Mouse (Mus musculus) gastrocnemius, postnatal 4 days (tissue): ENCODE data around the gene Gpc6. TPM values are rescaled to one million over a fixed set of nuclear protein-coding genes. Genes with fewer than 3 reads are reported as not detected.

Source experiments
- DNase-seq, 2 experiments: peaks; one replicate each; pipeline ENCODE4 v3.0.0; 2021 to 2022; ENCODE audit warnings: low spot score in 2 of 2, mixed read lengths in 2 of 2
- total RNA-seq, 2 experiments: library from RNA; stranded (reverse); gene quantifications; 2 replicates each; pipeline ENCODE4 v1.2.3; 2021

Gpc6 gene
- total RNA-seq, 2 experiments from 2014 or later, result 23.6 to 26.7 TPM

DNA sequence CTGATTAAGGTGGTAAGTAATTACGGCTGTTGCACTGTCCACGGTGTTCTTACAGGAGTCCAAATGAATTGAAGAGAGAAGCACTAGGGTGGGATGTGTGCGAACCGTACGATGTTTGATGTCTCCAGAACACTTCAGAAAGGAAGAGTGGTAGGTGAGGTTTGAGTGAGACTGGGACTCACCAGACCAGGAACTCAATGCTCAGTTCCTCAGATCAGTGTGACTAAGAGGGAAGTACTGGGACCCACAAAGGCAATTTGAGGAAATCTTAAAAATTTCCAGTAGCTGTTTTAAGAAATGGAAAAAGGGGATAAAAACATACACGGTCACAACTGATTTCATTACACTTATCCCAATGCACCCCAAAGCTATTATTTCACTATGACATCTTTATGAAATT, 764.7 kb downstream of the Gpc6 start:
- no peak for DNase-seq

DNA sequence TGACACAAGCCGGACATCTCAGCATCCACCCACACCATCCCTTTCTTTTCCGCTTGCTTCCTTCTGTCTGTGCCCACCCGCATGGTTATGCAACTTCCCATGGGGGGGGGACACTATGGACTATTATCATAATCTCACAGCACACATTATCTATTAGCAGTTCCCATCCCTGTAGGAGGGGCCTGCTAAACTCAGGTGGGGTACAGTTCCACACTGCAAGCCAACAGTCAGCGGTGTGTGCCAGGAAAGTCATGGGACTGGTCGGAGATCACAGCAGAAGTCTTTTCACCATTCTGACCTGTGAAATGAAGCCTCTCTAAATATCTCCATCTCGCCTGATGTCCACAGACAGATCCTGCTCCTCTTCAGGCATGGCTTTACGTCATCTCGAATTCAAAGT, 770.5 kb downstream of the Gpc6 start:
- no peak for DNase-seq

DNA sequence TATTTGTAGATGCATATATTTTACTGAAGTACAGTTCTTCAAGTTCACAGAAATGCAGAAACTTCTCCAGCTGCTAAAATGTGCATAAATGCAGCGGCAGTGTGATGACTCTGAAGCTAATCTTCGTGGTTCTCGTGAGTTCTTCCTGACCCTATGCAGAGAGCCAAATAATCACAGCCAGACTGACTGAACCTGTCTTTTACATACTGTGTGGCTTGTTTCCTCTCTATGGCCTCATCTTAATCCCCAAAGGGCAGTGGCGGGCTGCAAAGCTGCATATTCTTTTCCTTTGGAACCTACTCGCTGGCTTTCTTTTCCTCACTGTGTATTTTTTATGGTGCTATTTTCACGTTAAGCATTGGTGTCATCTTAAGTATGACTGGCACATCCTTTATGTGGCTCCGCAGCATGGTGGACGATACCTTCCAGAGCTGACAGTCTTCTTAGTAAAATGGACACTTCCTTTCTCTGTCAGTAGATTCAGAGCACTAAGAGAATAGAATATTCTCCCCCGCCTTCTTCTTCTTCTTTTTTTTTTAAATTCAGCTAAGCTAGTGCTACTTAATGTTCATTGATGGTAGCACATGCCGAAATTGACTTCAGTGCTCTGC, 775.7 kb downstream of the Gpc6 start:
- DNase-seq, result no peak

- DNase-seq, result no peak
Measured at GRCm38 (mm10) chr14:117708817-117709216, 783.7 kb downstream of the Gpc6 start.

DNA sequence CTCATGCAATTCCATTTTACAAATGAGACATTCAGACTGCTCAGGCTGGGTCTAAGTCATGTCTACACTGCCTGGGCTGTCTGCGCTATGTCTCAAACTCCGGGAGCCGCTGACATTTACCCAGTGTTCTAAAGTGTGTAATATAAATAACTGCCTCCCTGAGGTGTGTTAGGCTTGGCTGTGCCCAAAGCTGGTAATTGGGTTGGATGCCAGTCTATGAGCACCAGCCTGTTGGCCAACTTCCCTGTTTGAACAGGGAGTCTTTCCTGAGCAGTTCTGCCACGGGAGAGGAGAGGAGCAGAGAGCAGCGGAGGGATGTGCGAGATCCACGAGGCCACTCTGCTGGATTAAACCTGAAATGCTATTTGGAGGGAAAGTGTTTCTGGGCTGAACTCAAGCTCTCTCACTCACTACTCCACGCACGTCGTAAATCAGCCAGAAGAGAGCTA, 785.4 kb downstream of the Gpc6 start:
- DNase-seq, result peak in 1 of 2 experiments; percentile 9

DNA sequence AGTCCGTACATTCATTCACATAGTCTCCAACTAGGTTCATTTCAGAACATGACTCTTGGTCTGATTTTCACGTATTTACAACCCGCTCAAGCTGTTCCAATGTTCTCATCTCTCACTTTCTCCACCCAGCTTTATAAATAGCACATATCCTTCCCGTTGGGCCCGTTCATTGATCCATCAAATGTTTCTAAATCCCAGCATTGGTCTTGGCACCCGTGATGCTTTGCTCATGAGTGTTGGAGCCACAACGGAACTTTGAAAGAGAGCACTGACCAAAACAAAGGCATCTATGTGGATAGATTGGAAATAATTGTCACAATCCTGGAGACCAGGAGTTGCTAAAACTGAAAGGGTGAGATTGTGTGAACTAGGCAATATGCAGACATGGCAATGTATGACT, 787.2 kb downstream of the Gpc6 start:
- DNase-seq, result no peak

DNA sequence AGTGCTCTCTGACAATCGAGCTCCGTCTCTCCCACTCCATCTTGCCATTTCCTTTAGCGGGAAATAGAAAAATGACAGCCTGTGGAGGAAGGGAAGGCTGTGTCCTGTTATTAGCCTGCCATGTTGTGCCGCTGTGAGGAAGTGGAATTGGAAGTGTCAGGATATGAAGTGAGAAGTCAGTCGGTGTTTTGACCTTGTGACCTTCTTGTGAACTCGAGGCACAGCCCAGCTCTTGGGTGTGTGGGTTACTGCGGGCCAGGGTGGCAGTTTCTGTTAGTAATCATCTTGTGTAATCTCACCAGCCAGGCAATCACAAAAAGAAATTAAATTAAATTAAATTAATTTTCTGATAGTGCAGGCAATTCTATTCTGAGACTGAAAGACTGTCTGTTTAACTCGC, 789.0 kb downstream of the Gpc6 start:
- DNase-seq, result no peak

GRCm38 (mm10) chr14:117716305-117716704, 791.2 kb downstream of the Gpc6 start:
- DNase-seq, result no peak

- no peak for DNase-seq
Measured at GRCm38 (mm10) chr14:117728741-117729140, 803.6 kb downstream of the Gpc6 start.

DNA sequence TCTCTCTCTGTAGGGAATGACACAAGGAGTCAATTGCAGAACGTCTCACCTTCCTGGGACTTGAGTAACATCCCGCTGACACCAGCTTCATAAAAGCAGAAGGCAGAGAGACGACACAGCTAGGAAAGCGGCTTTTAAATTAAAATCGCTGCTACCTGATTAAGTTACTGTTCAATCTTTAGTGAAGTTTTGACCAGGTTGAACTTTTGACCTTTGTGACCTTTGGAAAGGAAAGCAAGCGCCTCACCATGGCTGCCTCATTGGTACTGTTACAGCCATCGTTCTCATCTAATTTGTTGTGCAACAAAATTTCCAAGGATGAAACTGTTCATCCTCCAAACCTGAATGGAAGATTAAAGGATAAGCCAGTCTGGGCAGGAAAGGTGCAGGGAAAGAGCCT, 830.1 kb downstream of the Gpc6 start:
- no peak for DNase-seq

GRCm38 (mm10) chr14:117756505-117756904, 831.4 kb downstream of the Gpc6 start:
- no peak for DNase-seq

GRCm38 (mm10) chr14:117757790-117758358, 832.8 kb downstream of the Gpc6 start:
- DNase-seq, result no peak

DNA sequence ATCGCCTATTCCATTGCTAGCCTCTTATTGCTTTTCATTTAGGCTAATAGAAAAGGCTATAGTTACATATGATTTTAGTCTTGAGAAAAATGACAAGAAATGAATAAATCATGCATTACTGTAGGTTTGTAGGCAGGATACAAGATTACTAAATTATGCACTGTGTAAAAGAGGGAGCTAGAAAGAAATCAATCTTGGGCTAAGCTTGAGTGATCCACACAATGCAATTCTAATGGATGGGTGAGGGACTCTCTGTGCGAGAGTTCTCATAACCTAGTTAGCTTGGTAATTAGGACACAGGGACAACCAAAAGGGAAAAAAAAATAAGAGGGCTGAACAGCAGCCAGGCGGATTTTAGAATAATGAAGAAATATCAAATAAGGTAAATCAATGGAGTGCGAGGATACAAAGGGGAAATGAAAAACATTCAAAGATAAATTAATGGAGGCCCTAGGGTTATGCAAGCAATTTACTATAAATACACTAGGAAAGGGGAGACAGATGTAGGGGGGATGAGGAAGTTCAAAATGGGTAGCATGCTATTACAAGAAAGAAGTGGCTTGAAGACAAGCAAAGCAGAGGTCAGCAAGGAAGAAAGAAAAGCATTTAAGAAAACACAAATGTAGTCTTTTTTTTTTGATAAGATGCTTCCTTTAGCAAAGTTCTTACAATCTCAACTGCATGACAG, 835.9 kb downstream of the Gpc6 start:
- no peak for DNase-seq

DNA sequence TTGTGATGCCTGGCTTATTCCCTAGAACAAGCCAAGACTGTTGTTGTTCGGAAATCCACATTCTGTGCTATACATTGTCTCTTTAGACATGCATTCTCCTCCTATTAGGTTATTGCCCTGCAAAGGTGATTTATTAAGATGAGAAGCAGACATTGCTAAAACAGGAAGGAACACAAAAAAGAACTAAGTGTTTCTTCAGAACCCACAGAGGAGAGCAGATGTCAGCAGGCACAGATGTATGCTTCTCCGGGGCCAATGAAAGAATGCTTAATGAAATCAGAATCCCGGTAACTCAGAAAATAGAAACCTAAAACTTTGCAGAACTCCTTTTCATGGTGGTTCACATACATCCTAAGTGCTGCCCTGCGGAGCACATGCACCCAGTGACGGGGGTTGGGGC, 837.8 kb downstream of the Gpc6 start:
- no peak for DNase-seq

DNA sequence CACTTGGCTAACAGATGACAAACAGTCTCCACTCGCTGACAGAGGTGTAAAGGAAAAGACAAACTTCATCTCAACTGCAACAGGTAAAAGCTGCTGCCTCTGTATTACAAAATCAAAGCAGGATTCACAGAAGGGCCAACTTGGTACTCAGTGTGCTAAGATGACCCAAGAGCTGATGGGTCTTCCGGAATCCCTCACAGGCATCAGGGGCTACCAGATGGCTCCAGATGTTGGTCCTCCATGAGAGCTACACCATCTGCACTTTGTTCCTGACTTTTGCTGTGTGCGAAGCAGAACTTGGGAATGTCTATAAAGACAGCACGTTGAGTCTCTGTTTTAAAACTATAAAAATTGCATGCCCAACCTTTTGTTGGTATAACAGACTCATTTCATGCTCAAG, 842.7 kb downstream of the Gpc6 start:
- DNase-seq, result no peak

DNA sequence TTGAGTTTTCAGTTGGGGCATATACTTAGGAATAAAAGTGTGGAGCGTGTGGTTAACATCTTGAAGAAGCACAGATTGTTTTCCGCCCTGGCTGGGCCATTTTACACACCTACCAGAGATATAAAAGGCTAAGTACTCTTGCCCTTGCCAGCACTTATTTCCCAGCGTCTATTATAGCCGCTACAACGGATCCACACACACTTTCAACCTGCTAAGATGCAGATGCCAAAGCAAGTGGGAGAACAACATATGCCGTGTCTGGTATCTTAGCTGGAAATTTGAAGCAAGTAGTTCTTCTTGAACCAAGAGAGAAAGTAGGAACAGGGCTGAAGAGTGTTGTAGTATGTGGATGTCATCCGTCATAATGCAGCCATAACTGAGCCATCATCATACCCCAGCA, 843.6 kb downstream of the Gpc6 start:
- no peak for DNase-seq

DNA sequence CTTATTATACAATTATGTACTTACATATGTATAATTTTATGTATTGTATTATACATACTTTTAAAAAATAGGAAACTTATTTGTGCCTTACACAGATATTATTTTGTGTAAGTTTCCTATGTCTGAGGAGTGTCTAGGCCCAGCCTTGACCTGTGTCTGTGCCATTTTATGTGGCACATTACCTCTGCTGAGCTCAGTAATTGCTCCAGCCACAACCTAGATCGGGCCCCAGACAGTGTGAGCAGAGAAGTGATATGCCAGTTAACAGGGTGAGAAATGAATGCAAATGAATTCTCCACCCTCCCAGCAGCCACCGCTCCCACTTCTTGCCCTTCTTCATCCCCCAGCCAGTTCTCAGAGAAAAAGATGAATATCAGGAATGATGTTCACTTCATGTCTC, 848.3 kb downstream of the Gpc6 start:
- DNase-seq, result no peak

GRCm38 (mm10) chr14:117777866-117778500, 852.9 kb downstream of the Gpc6 start:
- DNase-seq, result no peak

DNA sequence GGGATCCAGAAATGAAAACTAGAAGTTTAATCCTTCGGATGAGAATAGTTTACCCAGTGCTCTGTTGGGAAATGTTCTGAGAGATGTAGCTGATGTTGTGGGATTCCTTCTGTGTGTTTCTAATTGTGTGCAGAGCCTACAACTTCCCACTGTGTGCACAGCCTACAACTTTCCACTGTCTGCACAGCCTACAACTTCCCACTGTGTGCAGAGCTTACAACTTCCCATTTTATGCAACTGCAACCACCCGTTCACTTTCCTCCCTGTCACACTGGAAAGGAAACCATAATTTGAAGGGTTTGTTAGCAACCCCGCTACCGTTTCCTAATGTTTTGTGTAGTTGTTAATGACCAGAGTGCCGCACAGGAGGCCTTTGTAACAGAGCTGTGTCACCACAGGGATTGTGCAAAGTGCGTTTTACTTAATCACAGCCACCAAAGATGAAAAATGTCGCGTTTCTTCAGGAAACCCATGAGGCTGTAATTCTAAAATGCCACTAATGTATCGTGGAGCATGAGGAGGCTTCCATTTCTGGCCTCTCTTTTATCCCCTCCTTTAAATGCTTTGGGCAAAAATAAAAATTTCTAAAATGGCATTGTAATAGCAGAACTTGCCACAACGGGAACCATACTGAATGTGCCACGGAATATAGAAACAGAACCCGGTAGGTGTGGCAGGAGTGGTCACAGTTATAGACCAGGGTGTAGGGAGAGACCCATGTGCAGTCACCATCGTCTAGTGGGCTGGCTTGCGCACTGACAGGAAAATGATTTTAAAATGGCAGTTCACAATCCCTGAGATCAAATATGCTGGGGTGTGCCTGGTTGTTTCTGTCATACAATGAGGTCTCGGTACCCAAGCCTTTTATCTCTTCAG, 853.7 kb downstream of the Gpc6 start:
- DNase-seq, result no peak

GRCm38 (mm10) chr14:117781724-117782123, 856.6 kb downstream of the Gpc6 start:
- DNase-seq, result no peak

GRCm38 (mm10) chr14:117783671-117784262, 858.7 kb downstream of the Gpc6 start:
- no peak for DNase-seq
